Mouse (Mus musculus) midbrain, embryonic 14.5 days (tissue): ENCODE data around the gene Ugt1a2. TPM values are rescaled to one million over a fixed set of nuclear protein-coding genes. Genes with fewer than 3 reads are reported as not detected.

Experiments
- ATAC-seq: fragments of 200-750 bp; cut with Nextera tagmentation; 2 replicates; pipeline ENCODE4 v1.8.0; 2017; ENCODE audit warnings: moderate number of reproducible peaks, moderate library complexity; ENCODE audit not compliant: low FRiP score, low TSS enrichment
- DNase-seq: peaks from one replicate; pipeline ENCODE4 v3.0.0-alpha.2; 2015
- H3K27ac ChIP-seq: fragments of 300-500 bp; sonication (generic); replicated peaks from 2 replicates; pipeline ENCODE4 v1.5.1; 2014; ENCODE audit warnings: mild to moderate bottlenecking, low read depth, low read length, moderate library complexity
- H3K27me3 ChIP-seq: fragments of 300-500 bp; sonication (generic); 2 replicates; pipeline ENCODE4 v1.6.1; 2014; ENCODE audit warnings: low read length, control low read depth, mixed read lengths; ENCODE audit not compliant: control insufficient read depth, insufficient read depth
- H3K36me3 ChIP-seq: fragments of 300-500 bp; sonication (generic); 2 replicates; pipeline ENCODE4 v1.6.1; 2014; ENCODE audit warnings: low read length, control low read depth; ENCODE audit not compliant: control insufficient read depth, insufficient read depth
- H3K4me1 ChIP-seq: fragments of 300-500 bp; sonication (generic); 2 replicates; pipeline ENCODE4 v1.6.1; 2014; ENCODE audit warnings: mild to moderate bottlenecking, antibody characterized with exemption, low read length, control low read depth; ENCODE audit not compliant: control insufficient read depth, insufficient read depth
- H3K4me2 ChIP-seq: fragments of 300-500 bp; sonication (generic); 2 replicates; pipeline ENCODE4 v1.6.1; 2014; ENCODE audit warnings: mild to moderate bottlenecking, low read length, moderate library complexity
- H3K4me3 ChIP-seq: fragments of 300-500 bp; sonication (generic); replicated peaks from 2 replicates; pipeline ENCODE4 v1.5.1; 2014; ENCODE audit warnings: low read depth, low read length
- H3K9ac ChIP-seq: fragments of 300-500 bp; sonication (generic); replicated peaks from 2 replicates; pipeline ENCODE4 v1.6.1; 2014; ENCODE audit warnings: mild to moderate bottlenecking, low read length, moderate library complexity
- H3K9me3 ChIP-seq: fragments of 300-500 bp; sonication (generic); 2 replicates; pipeline ENCODE4 v1.6.1; 2016; ENCODE audit warnings: low read length, control low read depth, mixed read lengths; ENCODE audit not compliant: control insufficient read depth
- WGBS: fragments of 180-500 bp; shearing (Covaris S2); extraction: QIAGEN DNeasy Blood & Tissue Kit; methylation state at CpG from one replicate; pipeline ENCODE4 v1.1.7; 2014; 5-methylcytosine and 5-hydroxymethylcytosine counted together
- polyA plus RNA-seq: library from polyadenylated mRNA; unstranded; fragments of >200 nt; fragmentation: Nextera tagmentation; extraction: Ambion mirVana; gene quantifications from 2 replicates; pipeline ENCODE4 v1.2.1, GENCODE M21; 2014

The Ugt1a2 gene
- polyA plus RNA-seq, 1 experiment from 2014 or later: not detected

- Histone ChIP-seq H3K9me3 (peaks cover 62% of the 10 kb centered on the region), H3K4me1 (no peaks in the 10 kb centered on the region), H3K27me3 (no peaks in the 10 kb centered on the region), H3K27ac (no peak overlapping the region), H3K4me3 (no peak overlapping the region), H3K36me3 (peaks cover 18% of the 10 kb centered on the region), H3K4me2 (no peak overlapping the region), H3K9ac (no peak overlapping the region)
- 79% methylated on average over 13 of the region's 13 CpGs for WGBS
- ATAC-seq (no peak; the same call in 1 of the 2 replicates), DNase-seq (no peak)
These were observed 55.8 kb downstream of the Ugt1a2 start for GRCm38 (mm10) chr1:88255989-88256754.

DNA sequence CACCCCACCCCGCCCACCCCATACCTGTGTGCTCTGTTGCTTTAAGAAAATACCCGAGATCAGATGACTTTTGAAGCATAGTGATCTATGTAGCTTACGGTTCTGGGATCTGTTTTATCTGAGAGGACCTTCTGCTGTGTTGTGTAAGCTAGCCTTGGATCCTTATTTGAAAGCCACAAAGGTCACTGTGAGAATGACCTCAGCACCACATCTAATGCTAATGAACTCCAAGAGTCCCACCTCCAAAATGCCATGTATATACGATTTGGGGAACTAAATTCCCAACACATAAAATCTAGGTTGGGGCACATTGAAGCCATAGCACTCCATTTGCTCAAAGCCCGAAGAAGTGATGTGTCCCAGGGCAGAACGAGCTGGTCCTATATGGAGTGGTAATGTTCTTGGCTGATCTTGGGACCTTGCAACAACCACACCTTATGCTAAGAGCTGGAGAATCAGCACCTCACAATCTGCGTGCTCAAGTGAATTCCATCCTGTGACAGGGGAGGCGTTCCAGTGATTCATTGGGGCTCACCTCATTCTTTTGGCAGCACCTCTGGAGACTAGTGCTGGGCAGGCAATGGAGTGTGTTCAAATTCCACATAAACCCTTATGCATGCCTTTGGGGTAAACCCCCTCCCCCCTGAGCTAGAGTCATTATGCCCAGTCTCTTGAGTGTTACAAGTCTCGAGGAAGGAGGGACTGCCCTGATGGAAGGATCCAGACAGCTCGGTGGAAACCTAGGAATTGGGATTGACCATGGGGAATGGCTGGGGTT is 56.7 kb downstream of the Ugt1a2 start:
- H3K9ac ChIP-seq: no peak overlapping the region
- DNase-seq: no peak
- H3K27ac ChIP-seq: no peak overlapping the region
- H3K4me3 ChIP-seq: no peak overlapping the region
- H3K27me3 ChIP-seq: no peaks in the 10 kb centered on the region
- H3K9me3 ChIP-seq: peaks cover 56% of the 10 kb centered on the region
- no peak overlapping the region for H3K4me2 ChIP-seq
- WGBS: 81% methylated on average over 10 of the region's 10 CpGs
- H3K36me3 ChIP-seq: peaks cover 27% of the 10 kb centered on the region
- no peak for ATAC-seq
- H3K4me1 ChIP-seq: no peaks in the 10 kb centered on the region

DNA sequence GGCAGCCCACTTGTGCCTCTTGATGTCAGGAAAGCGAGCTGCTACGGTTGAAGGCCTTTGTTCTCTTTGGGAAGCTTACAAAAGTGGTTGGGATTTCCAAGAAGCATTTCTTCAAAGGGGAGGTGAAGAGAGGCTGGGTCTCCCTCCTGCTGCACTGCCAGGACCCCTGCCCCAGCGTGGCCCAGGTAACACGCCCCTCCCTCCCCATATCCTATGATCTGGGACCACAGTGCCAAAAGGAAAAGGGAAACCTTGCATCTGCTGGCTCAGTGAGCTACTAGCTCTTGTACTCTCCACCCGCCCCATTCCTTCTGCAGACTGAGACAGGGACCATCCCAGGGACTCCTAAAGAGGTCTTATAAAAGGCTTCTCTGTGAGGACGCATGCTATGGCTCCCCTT is 57.3 kb downstream of the Ugt1a2 start:
- Histone ChIP-seq H3K36me3 (peaks cover 33% of the 10 kb centered on the region), H3K4me2 (no peak overlapping the region), H3K9me3 (peaks cover 50% of the 10 kb centered on the region), H3K4me3 (no peak overlapping the region), H3K27me3 (no peaks in the 10 kb centered on the region), H3K9ac (no peak overlapping the region), H3K4me1 (no peaks in the 10 kb centered on the region), H3K27ac (no peak overlapping the region)
- no peak for DNase-seq
- WGBS: 79% methylated on average over 6 of the region's 6 CpGs
- ATAC-seq: no peak

DNA sequence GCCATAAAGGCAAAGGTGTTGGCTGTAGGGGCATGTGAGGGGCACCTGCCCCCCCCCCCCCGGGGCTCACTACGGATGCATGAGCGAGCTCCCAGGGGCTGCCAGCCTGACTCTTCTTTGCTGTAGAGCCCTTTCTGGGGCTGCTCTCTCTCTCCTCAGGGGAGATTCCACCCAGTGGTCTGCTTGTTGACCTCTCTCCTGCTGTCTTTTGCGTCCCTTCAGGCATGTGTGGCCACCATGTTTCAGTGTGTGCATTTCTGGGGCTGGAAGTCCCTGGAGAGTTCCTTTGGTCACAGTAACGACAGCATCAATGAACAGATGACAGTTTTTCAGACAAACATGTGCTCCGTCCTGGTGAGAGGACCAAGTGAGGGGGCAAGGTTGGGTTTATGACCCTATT is 58.0 kb downstream of the Ugt1a2 start:
- no peak overlapping the region for H3K4me2 ChIP-seq
- no peak overlapping the region for H3K4me3 ChIP-seq
- peaks cover 40% of the 10 kb centered on the region for H3K36me3 ChIP-seq
- no peaks in the 10 kb centered on the region for H3K27me3 ChIP-seq
- no peak for ATAC-seq
- DNase-seq: no peak
- H3K9me3 ChIP-seq: peaks cover 43% of the 10 kb centered on the region
- H3K27ac ChIP-seq: no peak overlapping the region
- no peak overlapping the region for H3K9ac ChIP-seq
- H3K4me1 ChIP-seq: no peaks in the 10 kb centered on the region
- 69% methylated on average over 6 of the region's 6 CpGs for WGBS

DNA sequence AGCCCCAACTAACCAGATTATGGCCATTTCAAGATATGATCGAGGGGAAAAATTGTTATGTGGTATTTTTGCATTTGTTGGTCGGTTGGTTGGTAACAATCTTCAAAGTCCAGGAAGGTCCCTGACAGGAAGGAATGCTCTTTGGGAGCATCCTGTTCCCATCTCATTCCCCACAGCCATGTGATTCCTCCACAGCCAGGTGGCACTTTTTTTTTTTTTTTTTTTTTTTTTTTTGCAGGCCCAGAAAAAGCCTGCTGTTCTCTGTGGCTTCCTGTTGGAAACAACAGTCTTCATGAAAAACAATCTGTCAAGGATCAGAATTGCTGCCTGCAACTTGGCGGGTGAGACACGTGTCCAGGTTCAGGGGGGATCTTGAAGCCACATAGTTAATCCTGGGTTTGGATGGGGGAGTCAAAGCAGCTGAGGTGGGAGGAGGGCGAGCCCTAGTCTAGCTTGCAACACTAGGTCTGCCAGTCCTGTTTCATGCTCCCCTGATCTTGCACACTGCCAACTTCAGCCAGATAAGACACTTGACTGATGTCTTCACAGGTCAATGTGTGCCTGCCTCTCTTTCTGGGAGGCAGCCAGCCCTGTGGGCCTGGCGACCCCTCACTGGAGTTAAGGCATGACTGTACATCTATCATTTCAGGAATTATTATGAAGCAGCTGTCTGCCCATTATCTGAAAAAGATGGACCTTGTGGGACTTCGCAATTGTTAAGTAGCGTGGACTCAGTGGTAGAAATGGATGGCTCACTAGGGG is 58.7 kb downstream of the Ugt1a2 start:
- H3K27me3 ChIP-seq: no peaks in the 10 kb centered on the region
- H3K36me3 ChIP-seq: peaks cover 47% of the 10 kb centered on the region
- no peaks in the 10 kb centered on the region for H3K4me1 ChIP-seq
- peaks cover 36% of the 10 kb centered on the region for H3K9me3 ChIP-seq
- DNase-seq: no peak
- 82% methylated on average over 8 of the region's 8 CpGs for WGBS
- no peak overlapping the region for H3K27ac ChIP-seq
- no peak for ATAC-seq
- no peak overlapping the region for H3K4me3 ChIP-seq
- no peak overlapping the region for H3K4me2 ChIP-seq
- H3K9ac ChIP-seq: no peak overlapping the region

DNA sequence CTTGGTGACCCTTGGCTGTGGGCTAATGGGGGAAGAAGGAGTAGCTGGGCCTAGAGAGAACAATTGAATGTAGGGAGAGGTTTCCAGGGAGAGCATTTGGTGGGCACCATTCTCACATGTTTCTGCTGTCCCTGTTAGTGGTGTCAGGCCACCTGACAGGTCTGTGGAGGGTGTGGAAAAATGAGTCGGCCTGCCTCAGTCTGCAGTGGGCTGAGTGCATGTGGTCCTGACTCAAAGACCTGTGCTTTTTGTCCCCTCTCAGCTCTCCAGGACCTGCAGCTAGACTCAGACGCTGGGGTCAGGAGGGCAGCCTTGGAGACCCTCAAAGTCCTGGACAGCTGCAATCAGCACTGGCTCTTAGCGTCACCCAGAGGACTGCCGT is 59.2 kb downstream of the Ugt1a2 start:
- Histone ChIP-seq H3K36me3 (peaks cover 53% of the 10 kb centered on the region), H3K9me3 (peaks cover 32% of the 10 kb centered on the region), H3K4me3 (no peak overlapping the region), H3K9ac (no peak overlapping the region), H3K27me3 (no peaks in the 10 kb centered on the region), H3K27ac (no peak overlapping the region), H3K4me1 (no peaks in the 10 kb centered on the region), H3K4me2 (no peak overlapping the region)
- DNase-seq (no peak), ATAC-seq (no peak)
- 84% methylated on average over 4 of the region's 4 CpGs for WGBS

DNA sequence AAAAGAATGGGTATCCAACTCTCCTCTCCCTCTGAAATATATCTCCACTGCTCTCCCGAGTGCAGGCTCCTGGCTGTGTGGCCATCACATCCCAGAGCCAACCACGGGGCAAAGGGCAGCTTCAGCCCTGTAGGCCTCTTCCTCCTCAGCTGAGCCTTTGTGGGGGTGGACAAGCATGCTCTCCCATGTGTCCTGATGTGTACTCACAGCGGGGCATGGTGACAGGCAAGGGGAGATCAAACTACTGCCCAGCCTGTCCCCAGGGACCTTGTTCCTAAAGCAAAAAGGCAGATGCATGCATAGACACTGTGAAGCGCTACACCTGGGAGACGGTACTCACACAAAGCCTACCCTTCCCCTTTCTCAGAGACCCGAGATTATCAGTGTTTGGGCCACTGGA is 59.7 kb downstream of the Ugt1a2 start:
- H3K9ac ChIP-seq: no peak overlapping the region
- no peaks in the 10 kb centered on the region for H3K27me3 ChIP-seq
- WGBS: 84% methylated on average over 6 of the region's 6 CpGs
- H3K9me3 ChIP-seq: peaks cover 28% of the 10 kb centered on the region
- DNase-seq (peak; percentile 48), ATAC-seq (peak; percentile 4; the same call in 1 of the 2 replicates)
- H3K4me2 ChIP-seq: no peak overlapping the region
- H3K36me3 ChIP-seq: peaks cover 57% of the 10 kb centered on the region
- H3K4me1 ChIP-seq: no peaks in the 10 kb centered on the region
- no peak overlapping the region for H3K27ac ChIP-seq
- no peak overlapping the region for H3K4me3 ChIP-seq

GRCm38 (mm10) chr1:88260604-88261377 is 60.4 kb downstream of the Ugt1a2 start:
- H3K27ac ChIP-seq: no peak overlapping the region
- DNase-seq: no peak
- H3K27me3 ChIP-seq: no peaks in the 10 kb centered on the region
- no peak overlapping the region for H3K4me2 ChIP-seq
- 86% methylated on average over 10 of the region's 10 CpGs for WGBS
- H3K9ac ChIP-seq: no peak overlapping the region
- H3K4me1 ChIP-seq: no peaks in the 10 kb centered on the region
- peaks cover 21% of the 10 kb centered on the region for H3K9me3 ChIP-seq
- no peak for ATAC-seq
- H3K36me3 ChIP-seq: peaks cover 64% of the 10 kb centered on the region
- no peak overlapping the region for H3K4me3 ChIP-seq
